Mouse (Mus musculus) thymus, adult 2 months (tissue): ENCODE measurements at regions not wholly inside any gene's neighbourhood (a gene's known extent, or its start where the extent isn't known, plus 50 kb on each side); places are given as distances from the start of the nearest gene placed in this dataset.

Experiments
- CTCF ChIP-seq: fragments of 200-500 bp; IDR thresholded peaks from 2 replicates; pipeline ENCODE4 v1.5.1; 2012; ENCODE audit warnings: mild to moderate bottlenecking, control low read depth, low read length, moderate library complexity, borderline replicate concordance; ENCODE audit not compliant: control insufficient read depth, poor library complexity, insufficient read depth; ENCODE audit errors: extremely low read depth
- POLR2A ChIP-seq: fragments of 200-500 bp; IDR thresholded peaks from 2 replicates; pipeline ENCODE4 v1.6.1; 2012; ENCODE audit warnings: mild to moderate bottlenecking, low read length, control low read depth, moderate library complexity; ENCODE audit not compliant: control insufficient read depth, poor library complexity, insufficient read depth; ENCODE audit errors: extremely low read depth

DNA sequence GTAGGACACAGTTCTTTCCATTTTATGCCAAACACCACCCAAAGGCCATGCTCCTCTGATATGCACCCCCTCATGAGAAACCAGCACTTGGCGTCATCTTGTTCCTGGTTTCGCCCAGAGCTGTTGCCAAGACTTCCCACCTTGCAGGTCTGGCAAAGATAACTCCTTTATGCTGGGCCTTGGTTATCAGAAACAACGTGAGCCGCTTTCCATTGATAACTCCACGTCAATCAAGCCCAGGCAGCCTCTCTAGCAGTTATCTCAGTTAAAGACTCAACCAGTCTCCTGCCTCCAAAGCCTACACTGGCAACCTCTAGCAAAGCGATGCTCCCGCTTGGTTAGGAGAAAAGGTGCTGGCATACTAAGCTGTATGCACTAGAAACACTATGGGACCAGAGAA, 124.2 kb upstream of the Parp11 start:
- TF ChIP-seq CTCF (no peak), POLR2A (no peak)
